Mouse (Mus musculus): Measurements from ENCODE around the gene Rbm41.

DNA sequence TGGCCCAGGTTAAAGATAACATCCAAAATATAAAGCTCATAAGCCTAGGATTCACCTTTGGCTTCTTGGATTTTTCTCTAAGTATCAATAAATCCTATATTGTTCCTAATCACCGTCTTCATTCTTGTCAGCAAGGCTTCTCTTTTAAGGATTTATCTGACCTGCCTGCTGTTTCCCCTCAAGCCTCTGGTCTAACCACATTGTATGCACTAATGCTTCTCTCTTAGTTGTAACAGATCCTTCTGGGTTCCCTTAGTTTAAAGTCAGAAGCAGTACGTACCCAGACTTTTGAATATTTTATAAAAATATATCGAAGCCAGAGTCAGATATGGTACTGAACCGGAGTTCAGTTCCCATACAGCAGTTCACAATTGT lies 283 bp upstream of the Rbm41 start:
- TF ChIP-seq GATA1 (IDR thresholded peaks at IDR 0.05; ENCODE audit: low read depth, low read length) = 0 out of 2 replicates have a peak, but pooled peaks have one; percentile 11
- TF ChIP-seq HCFC1 (IDR thresholded peaks at IDR 0.05; ENCODE audit: low read depth, low read length) = no peak
- TF ChIP-seq CTCF (IDR thresholded peaks at IDR 0.05 in 2 of 3, conservative IDR thresholded peaks at IDR 0.05 in 1 of 3; ENCODE audit: control insufficient read depth in 1 of 3, insufficient read depth in 1 of 3, low read depth in 2 of 3, low read length in 3 of 3, poor library complexity in 1 of 3, severe bottlenecking in 1 of 3) = no peak
- no peak for TF ChIP-seq MXI1 (IDR thresholded peaks at IDR 0.05; ENCODE audit: low read depth, low read length)
- no peak; a peak in 1 of 4 replicates for TF ChIP-seq EP300 (IDR thresholded peaks at IDR 0.05; ENCODE audit: low read depth in 1 of 2, low read length in 2 of 2)
- no peak for TF ChIP-seq SIN3A (IDR thresholded peaks at IDR 0.05; ENCODE audit: low read length)
- no peak for TF ChIP-seq POLR2A (IDR thresholded peaks at IDR 0.05; ENCODE audit: control insufficient read depth in 1 of 2, insufficient read depth in 1 of 2, low read depth in 1 of 2, low read length in 2 of 2, poor library complexity in 1 of 2)
- TF ChIP-seq TBP (IDR thresholded peaks at IDR 0.05; ENCODE audit: low read depth, low read length) = no peak
- TF ChIP-seq UBTF (IDR thresholded peaks at IDR 0.05; ENCODE audit: borderline replicate concordance, insufficient read depth, low read depth, low read length) = no peak
- TF ChIP-seq MEF2A (IDR thresholded peaks at IDR 0.05; ENCODE audit: extremely low read depth, insufficient replicate concordance, low read depth, low read length, poor library complexity, severe bottlenecking) = no peak
- TF ChIP-seq MAFK (IDR thresholded peaks at IDR 0.05; ENCODE audit: borderline replicate concordance, low read depth, low read length) = no peak
- TF ChIP-seq RCOR1 (IDR thresholded peaks at IDR 0.05; ENCODE audit: low read depth, low read length) = no peak
- no peak for TF ChIP-seq ZKSCAN1 (IDR thresholded peaks at IDR 0.05; ENCODE audit: low read depth, low read length)
- TF ChIP-seq ELF1 (IDR thresholded peaks at IDR 0.05; ENCODE audit: low read depth, low read length) = no peak

All from MEL (cell line).